Comparison of ENCODE assay signal across 8 mouse cellular contexts in genomic region chr11:70229260-70230010, GRCm38 (mm10). TPM values are rescaled to one million over a fixed set of nuclear protein-coding genes. Genes with fewer than 3 reads are reported as not detected.
DNase-seq lines count a peak whose midpoint lies in the region; ATAC-seq and TF ChIP-seq lines count a peak whose summit lies in the region.

Gene Bcl6b (minus strand): TSS chr11:70229798.

- no peaks in the 10 kb centered on the region for H3K27me3 ChIP-seq in liver, adult 2 months (ENCODE audit: control insufficient read depth, insufficient read depth, low read length)
- H3K27me3 ChIP-seq in heart, embryonic 13.5 days (replicated peaks): peaks cover 57% of the 10 kb centered on the region

- H3K36me3 ChIP-seq in liver, adult 2 months (ENCODE audit: control insufficient read depth, insufficient read depth, low read length): no peaks in the 10 kb centered on the region
- no peaks in the 10 kb centered on the region; the same call in 1 of the 2 replicates for H3K36me3 ChIP-seq in heart, embryonic 13.5 days

- peak within 1 kb of the TSS; percentile 71 for H3K4me2 ChIP-seq in heart, embryonic 13.5 days

- DNase-seq in liver, adult 2 months (ENCODE audit: extremely low read depth, low read depth, low spot score): no peak
- no peak for DNase-seq in liver
- DNase-seq in kidney, postnatal 36 days: peak; percentile 16 to 72
- DNase-seq in neural tube, embryonic 10.5 days (ENCODE audit: extremely low spot score, low spot score): peak; percentile 35
- no peak for DNase-seq in frontal cortex, postnatal 36 days (ENCODE audit: low spot score in 2 of 2)

- H3K79me2 ChIP-seq in liver, adult 2 months (ENCODE audit: control insufficient read depth, insufficient read depth, low read length): no peaks in the 10 kb centered on the region

- 7% methylated on average over 39 of the region's 39 CpGs for WGBS in liver, adult 2 months
- 1% methylated on average over 39 of the region's 39 CpGs for WGBS in heart, embryonic 13.5 days

- H3K4me1 ChIP-seq in liver, adult 2 months (ENCODE audit: control insufficient read depth, insufficient read depth, low read length): no peaks in the 10 kb centered on the region; the same call in 1 of the 2 replicates
- H3K4me1 ChIP-seq in bone marrow macrophage, adult 2 months (ENCODE audit: control insufficient read depth, insufficient read depth, low read length): peaks cover 21% of the 10 kb centered on the region
- peaks cover 66% of the 10 kb centered on the region for H3K4me1 ChIP-seq in heart, embryonic 13.5 days

- H3K27ac ChIP-seq in liver, adult 2 months (replicated peaks; ENCODE audit: insufficient read depth, low read depth, low read length): peak within 1 kb of the TSS; percentile 42
- H3K27ac ChIP-seq in bone marrow macrophage, adult 2 months (ENCODE audit: insufficient read depth, low read depth, low read length): no peak within 1 kb of the TSS
- H3K27ac ChIP-seq in heart, embryonic 13.5 days (replicated peaks): peak within 1 kb of the TSS; percentile 88

- TF ChIP-seq CTCF in liver, adult 2 months (IDR thresholded peaks at IDR 0.05; ENCODE audit: low read depth, low read length): no peak
- TF ChIP-seq CTCF in bone marrow macrophage, adult 2 months (IDR thresholded peaks at IDR 0.05; ENCODE audit: low read depth, low read length): no peak

- no peak for TF ChIP-seq POLR2A in liver, adult 2 months (IDR thresholded peaks at IDR 0.05; ENCODE audit: extremely low read depth, insufficient read depth, low read length)
- TF ChIP-seq POLR2A in bone marrow macrophage, adult 2 months (IDR thresholded peaks at IDR 0.05; ENCODE audit: borderline replicate concordance, low read depth, low read length): no peak

- H3K9ac ChIP-seq in liver, adult 2 months (ENCODE audit: low read depth, low read length): peak within 1 kb of the TSS; percentile 44
- peak within 1 kb of the TSS; percentile 82 for H3K9ac ChIP-seq in heart, embryonic 13.5 days

- peak within 1 kb of the TSS; percentile 54 for H3K4me3 ChIP-seq in liver, adult 2 months (ENCODE audit: insufficient read depth, low read depth, low read length)
- peak within 1 kb of the TSS; percentile 33 for H3K4me3 ChIP-seq in bone marrow macrophage, adult 2 months (ENCODE audit: insufficient read depth, low read length)
- H3K4me3 ChIP-seq in heart, embryonic 13.5 days: peak within 1 kb of the TSS; percentile 51

- ATAC-seq in heart, embryonic 13.5 days (ENCODE audit: extremely low read depth, insufficient number of reproducible peaks, low FRiP score, low TSS enrichment): no peak
- ATAC-seq in monocyte, adult 5-6 weeks (replicated peaks; ENCODE audit: insufficient number of reproducible peaks, low FRiP score, low TSS enrichment, poor library complexity, severe bottlenecking): no peak

- H3K9me3 ChIP-seq in heart, embryonic 13.5 days: no peaks in the 10 kb centered on the region

RNA-seq across cellular contexts. Expression of gene Bcl6b, which starts in this region (rescaled TPM):
- total RNA-seq in liver, adult 2 months (2014; rRNA removed): 0.74 and 0.81 TPM in 2 replicates
- polyA plus RNA-seq in liver, adult 2 months (2012; rRNA removed): 0.56 and 1.3 TPM in 2 replicates
- polyA plus RNA-seq in bone marrow macrophage, adult 2 months (2012; ENCODE audit: insufficient read depth, insufficient read length, missing spikeins): 0.32 and 0.70 TPM in 2 replicates
- 17.8 and 18.3 TPM in 2 replicates for polyA plus RNA-seq in heart, embryonic 13.5 days (2015; fragmentation: Nextera tagmentation; extraction: Ambion mirVana)
- total RNA-seq in monocyte, adult 5-6 weeks (2017): not detected in 3 replicates

Comparison
In these comparisons a context has a peak if more than half of its experiments do, and no peak if none do; other contexts are left out.
1. DNase-seq: peak in kidney, postnatal 36 days (2 of 2) and neural tube, embryonic 10.5 days (single experiment); none in liver, adult 2 months (single experiment), liver (single experiment) and frontal cortex, postnatal 36 days (0 of 2).
2. Peak in every context shown above with its lines, with median percentiles within 50 percentile points of each other: H3K4me3 ChIP-seq.